Mouse (Mus musculus): ENCODE results near the gene Gabpb2. TPM values are rescaled to one million over a fixed set of nuclear protein-coding genes. Genes with fewer than 3 reads are reported as not detected.

Gene Gabpb2
- polyA plus RNA-seq, 1 experiment = 3.0 TPM

DNA sequence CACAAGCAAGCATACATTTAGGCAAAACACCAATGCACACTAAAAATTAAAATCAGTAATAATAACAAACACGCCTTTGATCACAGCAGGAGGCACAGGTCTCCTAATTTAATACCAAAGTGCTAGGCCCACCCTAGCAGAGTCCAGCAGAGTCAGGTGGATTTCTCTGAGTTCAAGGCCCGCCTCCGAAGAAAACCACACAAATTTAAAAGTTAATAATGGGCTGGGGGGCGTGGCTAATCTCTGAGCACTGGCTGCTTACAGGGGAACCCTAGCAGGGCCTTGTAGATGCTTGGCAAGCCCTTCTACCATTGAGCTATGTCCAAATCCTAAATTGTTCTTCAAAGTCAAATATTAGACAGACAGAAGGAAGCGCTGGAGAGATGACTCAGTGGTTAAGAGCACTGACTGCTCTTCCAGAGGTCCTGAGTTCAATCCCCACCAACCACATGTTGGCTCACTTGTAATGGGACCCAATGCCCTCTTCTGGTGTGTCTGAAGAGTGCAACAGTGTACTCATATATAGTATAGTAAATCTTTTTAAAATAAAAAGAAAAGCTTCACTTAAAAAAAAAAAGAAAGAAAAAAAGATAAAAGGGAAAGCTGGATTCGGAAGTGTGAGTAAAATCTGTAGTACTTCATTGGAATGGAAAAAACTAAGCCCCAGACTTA lies 886 bp upstream of the Gabpb2 start:
- TF ChIP-seq GATA1 (IDR thresholded peaks at IDR 0.05; ENCODE audit: low read length) = no peak

DNA sequence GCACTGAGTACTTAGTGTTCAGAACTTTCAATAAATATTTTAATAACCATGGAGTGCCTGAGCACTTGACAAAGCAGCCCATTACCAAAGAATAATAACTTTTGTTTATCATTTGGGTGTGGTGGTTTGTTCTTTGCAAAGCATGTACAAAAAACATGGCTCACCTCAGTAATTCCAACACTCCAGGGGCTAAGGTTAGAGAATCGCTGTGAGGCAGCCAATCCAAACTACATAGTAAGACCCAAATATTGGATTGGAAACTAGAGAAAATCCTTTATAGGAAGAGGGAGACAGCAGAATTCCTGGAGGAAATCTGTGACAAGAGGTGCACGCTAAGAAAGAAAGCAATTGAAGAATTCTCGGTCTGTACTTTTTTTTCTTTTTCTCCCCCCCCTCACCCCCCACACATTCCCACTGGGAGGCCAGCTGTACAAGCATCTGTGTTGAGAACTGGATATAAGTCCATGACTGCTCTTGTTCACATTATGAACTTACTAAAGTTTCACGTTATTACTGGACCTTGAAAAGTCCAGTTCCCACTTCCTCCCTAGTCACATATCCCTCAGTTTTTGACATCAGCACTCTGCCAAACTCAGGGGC lies 961 bp downstream of the Gabpb2 start:
- TF ChIP-seq GATA1 (IDR thresholded peaks at IDR 0.05; ENCODE audit: low read length) = no peak

GRCm38 (mm10) chr3:95213609-95213975 lies 4.1 kb downstream of the Gabpb2 start:
- TF ChIP-seq GATA1 (IDR thresholded peaks at IDR 0.05; ENCODE audit: low read length) = no peak

DNA sequence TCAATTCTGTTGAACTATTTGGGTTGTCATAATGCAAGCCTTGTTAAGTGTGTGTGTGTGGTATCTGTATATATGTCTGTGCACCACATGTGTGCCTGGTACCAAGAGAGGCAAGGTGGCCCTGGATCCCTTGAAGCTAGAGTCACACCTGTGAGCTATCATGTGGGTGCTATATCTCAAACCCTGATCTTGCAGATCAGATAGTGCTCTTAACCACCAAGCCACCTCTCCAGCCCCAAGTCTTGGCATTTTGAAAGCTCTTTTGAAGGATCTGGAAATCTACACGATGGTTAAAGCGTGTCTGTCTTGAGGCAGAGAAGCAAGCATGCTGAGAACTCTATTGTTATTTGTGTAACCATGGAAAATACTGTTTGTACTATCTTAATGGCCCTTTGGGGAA lies 7.1 kb downstream of the Gabpb2 start:
- peak; percentile 28 for TF ChIP-seq GATA1 (IDR thresholded peaks at IDR 0.05; ENCODE audit: low read length)

DNA sequence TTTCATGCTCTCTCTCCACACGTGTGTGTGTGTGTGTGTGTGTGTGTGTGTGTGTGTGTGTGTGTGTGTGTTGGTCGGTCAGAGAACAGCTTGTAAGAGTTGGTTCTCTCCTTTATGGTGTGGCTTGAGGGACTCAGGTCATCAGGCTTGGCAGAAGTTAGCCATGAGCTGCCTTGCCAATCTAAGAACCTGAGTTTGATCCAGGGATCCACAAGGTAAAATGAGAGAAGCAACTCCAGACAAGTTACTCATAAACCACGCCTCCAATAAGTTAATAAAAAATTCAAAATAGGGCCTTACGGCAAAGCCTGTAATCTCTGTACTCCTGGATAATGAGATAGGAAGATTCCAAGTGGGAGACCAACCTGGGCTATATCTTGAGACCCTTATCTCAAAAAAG lies 9.4 kb downstream of the Gabpb2 start:
- TF ChIP-seq GATA1 (IDR thresholded peaks at IDR 0.05; ENCODE audit: low read length) = no peak

DNA sequence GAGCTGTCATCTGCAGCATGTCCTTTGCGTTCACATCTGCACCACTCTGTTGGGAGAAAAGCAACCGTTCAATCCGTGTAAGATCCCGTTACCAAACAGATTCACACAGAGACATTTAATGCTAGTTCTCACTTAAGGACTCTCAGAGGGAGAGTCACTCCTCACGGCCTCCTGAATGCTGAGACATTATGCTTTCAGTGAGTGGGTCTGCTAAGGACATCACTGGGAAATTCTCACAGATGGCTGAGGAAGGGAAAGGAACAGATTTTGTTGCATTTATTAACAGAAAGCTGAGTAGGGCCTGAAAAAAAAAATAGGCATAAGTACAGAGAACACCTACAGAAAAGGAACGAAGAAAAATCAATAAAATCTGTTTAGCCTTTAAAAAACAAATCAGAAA lies 13.8 kb downstream of the Gabpb2 start:
- no peak for TF ChIP-seq GATA1 (IDR thresholded peaks at IDR 0.05; ENCODE audit: low read length)

DNA sequence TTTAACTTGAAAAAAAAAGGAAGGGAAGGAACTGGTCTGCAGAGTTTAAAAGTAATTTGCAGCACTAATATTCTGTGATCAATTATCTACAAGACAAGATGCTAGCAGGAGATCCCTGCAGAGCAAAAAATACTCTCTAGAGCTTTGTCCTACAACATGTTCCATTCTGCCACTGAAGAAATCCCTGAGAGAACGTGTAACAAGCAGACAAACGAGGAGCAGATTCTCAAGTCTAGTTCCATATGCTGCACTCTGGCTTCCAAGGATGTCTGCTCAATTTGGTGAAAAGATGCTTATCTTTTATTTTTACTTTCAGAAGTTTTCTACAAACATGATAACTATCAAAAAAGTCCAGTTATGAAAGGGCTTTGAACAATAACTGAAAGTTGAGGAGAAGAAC lies 17.2 kb downstream of the Gabpb2 start:
- TF ChIP-seq GATA1 (IDR thresholded peaks at IDR 0.05; ENCODE audit: low read length) = no peak

DNA sequence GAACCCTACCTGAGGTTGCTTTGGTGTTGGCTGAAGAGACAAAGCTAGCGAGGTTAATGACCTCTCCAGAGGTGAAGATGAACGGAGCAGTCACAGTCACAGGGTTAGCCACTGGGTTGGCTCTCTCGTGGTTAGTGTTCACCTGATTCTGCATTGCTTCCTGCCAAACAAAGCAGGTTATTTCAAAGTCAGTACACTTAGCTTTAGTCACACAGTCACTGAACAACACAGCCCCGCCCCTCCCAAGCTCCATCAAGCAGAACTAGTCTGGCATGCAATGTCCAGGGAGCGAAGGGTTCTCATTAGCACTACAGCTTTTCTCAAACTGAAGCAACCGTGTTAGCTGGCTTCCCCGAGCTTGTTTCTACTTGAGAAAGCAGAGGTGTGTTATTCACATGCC lies 17.6 kb downstream of the Gabpb2 start:
- TF ChIP-seq GATA1 (IDR thresholded peaks at IDR 0.05; ENCODE audit: low read length) = no peak

DNA sequence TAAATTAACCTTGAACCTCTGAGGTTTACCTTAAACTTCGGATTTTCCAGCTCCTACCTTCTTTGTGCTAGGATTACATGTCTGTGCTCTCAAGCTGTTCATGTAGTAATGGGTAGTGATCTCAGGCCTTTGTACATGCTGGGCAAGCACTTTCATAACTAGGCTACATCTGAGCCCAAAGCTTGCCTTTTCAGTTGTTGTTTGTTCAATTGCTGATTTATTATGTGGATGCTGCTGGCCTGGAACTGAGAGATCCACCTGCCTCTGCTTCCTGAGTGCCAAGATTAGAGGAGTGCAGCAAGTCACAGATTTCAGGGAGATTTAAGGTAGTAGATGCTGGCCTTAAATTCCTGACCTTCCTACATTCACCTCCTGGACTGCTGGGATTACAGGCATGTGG lies 18.6 kb downstream of the Gabpb2 start:
- no peak for TF ChIP-seq GATA1 (IDR thresholded peaks at IDR 0.05; ENCODE audit: low read length)

DNA sequence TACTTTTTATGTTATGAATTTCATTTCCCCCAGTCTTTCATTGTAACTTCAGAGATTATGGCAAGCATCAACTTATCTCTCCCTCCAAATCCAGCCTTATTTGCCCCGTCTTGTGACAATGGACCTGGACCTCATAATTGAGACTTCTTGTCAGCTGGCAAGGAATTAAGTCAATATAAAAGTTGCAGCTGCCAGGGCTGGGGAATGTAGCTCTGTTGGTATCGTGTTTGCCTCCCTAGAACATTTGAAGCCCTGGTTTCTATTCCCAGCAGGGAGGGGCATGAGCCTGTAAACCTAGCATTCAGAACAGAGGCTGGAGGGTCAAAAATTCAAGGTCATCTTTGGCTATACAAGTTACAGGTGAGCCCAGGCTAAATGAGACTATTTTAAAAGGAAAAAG lies 21.9 kb downstream of the Gabpb2 start:
- no peak for TF ChIP-seq GATA1 (IDR thresholded peaks at IDR 0.05; ENCODE audit: low read length)

- TF ChIP-seq GATA1 (IDR thresholded peaks at IDR 0.05; ENCODE audit: low read length) = no peak
Observed at GRCm38 (mm10) chr3:95194721-95195135, 23.0 kb downstream of the Gabpb2 start.

GRCm38 (mm10) chr3:95186888-95187287 lies 30.8 kb downstream of the Gabpb2 start:
- TF ChIP-seq GATA1 (IDR thresholded peaks at IDR 0.05; ENCODE audit: low read length) = no peak

DNA sequence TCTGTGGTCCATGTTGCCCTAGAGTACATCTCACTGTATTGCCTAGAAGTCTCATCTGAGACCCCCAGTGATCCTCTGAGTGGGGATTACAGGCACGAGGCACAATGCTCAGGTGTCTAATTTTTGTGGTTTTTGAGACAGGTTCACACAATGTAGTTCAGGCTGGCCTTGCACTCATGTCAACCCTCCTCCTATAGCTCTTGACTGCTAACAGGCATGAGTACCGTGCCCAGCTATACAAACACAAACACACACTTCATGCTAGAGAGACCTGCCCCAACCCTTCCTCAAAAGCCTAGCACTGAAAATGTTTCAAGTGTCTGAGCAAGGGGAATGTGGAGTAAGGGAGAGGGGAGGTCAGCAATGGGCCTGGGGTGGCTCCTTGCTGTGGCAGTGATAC lies 31.6 kb downstream of the Gabpb2 start:
- TF ChIP-seq GATA1 (IDR thresholded peaks at IDR 0.05; ENCODE audit: low read length) = no peak

- TF ChIP-seq GATA1 (IDR thresholded peaks at IDR 0.05; ENCODE audit: low read length) = no peak
Observed at GRCm38 (mm10) chr3:95184796-95185577, 32.7 kb downstream of the Gabpb2 start.

DNA sequence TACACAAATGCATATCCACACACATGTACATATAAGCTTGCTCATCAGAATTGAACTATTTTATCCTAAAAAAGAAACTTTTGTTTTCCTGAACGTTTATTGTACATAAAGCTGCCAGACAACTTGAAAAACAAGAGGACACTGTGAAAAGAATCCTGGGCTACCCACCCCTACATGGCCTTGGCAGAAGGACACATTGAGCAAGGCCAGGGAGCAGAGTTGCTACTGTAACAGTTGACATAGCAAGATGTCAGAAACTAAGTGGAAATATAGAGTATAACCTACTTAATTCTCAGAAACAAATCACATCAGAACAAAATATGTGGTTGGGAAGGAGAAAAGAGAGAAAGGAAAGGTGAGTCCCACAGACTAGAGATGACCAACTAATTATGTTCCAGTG lies 35.9 kb downstream of the Gabpb2 start:
- TF ChIP-seq GATA1 (IDR thresholded peaks at IDR 0.05; ENCODE audit: low read length) = no peak

DNA sequence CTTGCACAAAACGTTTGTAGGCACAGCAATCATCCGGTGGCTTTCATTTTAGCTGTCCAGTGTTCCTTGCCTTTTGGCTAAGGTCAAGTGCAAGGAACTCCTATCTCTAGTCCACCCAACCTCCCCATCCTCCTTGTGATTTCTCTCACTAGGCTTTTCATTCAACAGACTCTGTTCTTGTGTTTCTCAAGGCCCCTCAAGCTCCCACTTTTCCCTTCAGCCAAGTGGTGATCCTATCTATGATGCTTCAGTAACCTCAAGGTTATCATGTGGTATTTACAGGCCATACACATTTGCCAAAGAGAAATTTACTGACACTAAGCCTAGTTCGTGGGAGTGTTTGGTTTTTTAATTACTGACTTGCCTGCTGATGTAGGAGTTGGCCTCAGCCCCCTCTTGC lies 37.8 kb downstream of the Gabpb2 start:
- no peak for TF ChIP-seq GATA1 (IDR thresholded peaks at IDR 0.05; ENCODE audit: low read length)

GRCm38 (mm10) chr3:95178948-95179347 lies 38.8 kb downstream of the Gabpb2 start:
- no peak for TF ChIP-seq GATA1 (IDR thresholded peaks at IDR 0.05; ENCODE audit: low read length)
